Mouse (Mus musculus) gastrocnemius, postnatal 10 days (tissue): ENCODE results near the gene Taok2. TPM values are rescaled to one million over a fixed set of nuclear protein-coding genes. Genes with fewer than 3 reads are reported as not detected.

Experiments
- DNase-seq: peaks from one replicate; pipeline ENCODE4 v3.0.0; 2021; ENCODE audit warnings: mixed read lengths
- total RNA-seq, 2 experiments: library from RNA; stranded (reverse); gene quantifications; 2 replicates each; pipeline ENCODE4 v1.2.3; 2021

Gene Taok2
- total RNA-seq, 2 experiments from 2014 or later = 40.2 to 52.3 TPM

DNA sequence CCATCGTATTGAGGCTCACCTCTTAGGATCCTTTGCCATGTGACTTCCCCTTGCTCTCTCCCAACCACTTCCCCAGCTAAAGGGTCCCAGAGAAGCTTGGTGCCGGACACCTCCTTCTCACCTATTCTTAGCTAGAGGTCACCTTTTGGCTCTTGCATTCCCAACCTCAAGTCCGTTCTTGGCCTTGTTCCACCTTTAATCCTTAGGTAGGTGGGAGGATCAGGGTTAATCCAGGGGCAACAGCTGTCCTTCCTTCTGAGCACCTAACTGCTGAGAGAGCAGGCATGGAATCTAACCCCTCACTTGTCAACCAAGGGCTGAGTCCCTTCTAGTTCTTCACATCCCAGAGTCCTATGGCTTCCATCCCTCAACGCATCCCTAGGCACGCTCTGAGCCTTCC lies 58.6 kb downstream of the Taok2 start:
- DNase-seq = no peak

DNA sequence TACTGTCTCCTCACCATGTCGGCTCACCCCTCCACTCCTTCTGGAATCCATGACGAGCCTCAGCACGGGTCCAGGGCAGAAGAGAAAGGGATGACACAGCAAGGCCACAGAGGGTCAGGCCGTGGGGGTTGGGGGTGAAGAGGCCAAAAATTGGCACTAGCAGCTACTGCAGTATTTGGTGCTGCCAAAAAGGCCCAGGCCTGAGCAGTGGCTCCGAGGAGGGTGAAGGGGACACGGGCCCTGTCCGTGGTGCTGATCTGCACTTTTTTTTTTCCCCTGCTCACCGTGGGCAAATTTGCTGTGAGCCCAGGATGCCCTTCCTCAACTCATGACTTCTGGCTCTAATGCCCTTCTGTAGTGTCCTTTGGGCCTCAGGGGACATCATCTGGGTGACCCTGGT lies 59.1 kb downstream of the Taok2 start:
- DNase-seq = no peak

DNA sequence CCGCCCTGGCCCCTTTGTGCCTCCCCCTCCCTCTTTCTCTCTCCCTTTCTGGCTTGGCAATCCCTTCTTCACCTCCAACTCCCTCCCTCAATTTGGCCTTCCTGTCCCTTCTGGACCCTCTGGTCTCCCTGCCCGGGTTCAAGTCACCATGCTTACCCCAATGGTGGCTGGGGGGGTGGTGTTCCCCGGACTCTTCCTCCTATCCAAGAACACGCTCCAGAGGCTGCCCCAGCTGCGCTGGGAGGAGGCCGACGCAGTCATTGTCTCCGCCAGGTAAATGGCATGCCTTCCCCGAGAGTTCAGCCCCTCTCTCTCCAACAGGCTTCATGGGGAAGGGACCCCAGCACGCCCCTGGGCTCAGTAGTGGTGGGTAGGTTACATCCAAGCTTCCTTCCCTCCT lies 60.6 kb downstream of the Taok2 start:
- no peak for DNase-seq

DNA sequence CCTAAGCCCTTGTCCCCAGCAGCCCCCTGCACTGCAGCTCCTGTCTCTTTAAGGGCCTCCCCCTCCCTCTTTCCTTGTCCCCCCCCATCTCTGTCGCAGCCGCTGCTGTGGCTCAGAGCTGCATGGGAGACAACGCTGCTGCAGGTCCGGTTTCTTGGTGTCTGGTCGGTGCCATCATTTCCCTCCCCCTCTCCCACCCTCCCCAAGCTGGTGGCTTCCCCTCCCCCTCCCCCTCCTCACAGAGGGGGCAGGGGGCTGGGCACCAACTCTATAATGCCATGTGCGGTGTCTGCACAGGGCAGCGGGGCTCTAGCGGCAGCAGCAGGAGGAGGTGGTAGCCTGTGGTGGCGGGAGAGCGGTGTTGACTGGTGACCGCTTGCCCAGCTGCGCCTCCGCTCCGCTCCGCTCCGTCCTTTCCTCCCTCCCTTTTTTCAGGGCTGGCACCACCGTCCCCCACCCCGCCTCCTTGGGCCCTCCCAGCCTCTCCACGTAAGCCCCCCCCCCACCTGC lies 61.2 kb downstream of the Taok2 start:
- DNase-seq = no peak

DNA sequence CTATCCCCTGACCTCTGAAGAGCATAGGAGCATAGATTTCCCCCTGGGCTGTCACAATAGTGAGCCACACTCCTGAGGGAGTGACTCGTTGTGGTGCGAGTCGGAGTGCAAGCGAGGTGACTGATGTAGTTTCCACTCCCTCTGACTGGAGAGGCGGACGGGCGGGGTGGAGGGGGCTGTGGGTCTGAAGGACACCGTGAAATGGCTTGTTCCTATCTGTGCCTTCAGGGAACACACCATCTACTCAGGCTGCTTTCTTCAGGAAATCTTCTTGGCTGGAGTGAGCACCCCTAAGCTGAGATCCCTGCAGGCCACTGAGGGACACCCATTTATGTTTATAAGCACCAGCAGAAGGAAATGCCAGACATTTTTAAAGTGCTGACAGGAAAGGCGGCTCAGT lies 61.8 kb downstream of the Taok2 start:
- no peak for DNase-seq

DNA sequence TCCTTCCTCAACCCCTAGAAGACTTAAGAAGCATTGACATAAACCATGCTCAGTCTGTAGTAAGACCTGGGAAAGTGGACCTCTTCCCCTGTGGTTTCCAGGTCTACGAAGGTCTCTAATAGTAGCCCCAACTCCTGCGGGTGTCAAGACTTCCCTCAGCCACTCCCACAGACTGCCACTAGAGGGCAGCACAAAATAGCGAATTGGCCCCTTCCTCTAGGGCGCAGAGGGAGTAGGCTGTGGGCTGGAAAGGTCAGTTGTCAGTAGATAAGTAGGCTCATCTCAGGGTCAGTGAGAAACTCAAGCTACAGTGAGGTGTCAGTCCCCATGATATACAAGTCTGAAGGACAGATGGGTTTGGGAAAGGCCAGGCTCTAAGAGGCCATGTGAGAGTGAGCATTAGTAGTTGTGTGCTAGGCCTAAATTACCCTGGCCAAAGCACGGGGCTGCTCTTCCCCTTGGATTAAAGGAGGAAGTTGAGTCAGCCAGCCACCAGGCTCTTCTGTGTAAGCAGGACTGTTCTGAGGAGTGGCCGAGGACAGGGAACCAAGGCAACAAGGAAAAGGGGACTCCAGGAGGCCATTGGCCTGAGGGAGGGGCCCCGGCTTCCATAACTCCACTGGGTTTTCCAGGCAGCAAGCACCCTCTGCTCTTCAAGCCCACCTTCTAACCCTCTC lies 62.5 kb downstream of the Taok2 start:
- peak; percentile 86 for DNase-seq

DNA sequence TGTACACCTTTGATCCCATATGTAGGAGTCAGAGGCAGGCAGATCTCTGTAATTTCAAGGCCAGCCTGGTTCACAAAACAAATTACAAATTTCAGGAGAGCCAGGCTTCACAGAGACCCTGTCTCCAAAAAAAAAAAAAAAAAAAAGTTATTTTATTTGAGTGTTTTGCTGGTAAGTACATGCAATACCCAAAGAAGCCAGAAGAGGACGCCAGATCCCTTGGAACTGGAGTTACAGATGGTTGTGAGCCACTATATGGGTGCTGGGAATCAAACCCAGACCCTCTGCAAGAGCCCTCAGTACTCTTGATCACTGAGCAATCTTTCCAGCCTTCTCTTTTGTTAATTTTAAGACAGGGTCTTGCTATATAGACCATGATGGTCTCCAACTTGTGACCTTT lies 65.7 kb downstream of the Taok2 start:
- no peak for DNase-seq

DNA sequence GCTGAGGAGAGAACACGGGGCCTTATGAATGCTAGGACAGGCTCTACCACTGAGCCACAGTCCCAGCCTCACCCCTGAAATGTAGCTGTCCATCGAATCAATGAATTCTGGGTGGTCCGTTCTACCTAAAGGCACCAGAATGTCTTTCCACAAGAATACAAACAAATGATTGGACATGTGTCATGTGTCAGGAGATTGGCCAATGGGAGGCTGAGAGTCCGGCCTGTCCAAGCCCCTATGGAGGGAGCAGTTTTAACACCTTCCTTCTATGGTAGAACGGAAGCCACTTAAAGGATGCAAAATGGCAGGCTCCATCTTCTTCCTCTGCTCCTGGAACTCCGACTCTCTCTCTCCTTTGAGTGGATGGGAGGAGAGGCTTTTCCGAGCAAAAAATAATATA lies 66.9 kb downstream of the Taok2 start:
- DNase-seq = no peak

DNA sequence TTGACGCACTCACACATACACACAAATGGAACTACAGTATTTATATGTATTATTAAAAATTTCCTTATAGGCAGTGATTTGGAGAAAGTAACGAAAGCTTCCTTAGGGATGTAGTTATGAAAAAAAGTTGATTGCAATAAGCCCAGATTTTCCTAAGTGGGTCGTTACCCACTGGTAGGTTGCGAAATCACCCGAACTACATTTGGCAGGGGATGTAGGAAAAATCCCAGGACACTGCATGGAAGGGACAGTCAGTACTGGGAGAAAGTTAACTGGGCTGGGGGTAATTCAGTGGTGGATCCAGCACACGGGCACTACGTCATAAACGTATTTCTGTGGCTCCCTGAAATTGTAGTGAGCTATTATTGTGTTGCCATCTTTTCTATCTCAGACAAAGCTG lies 68.0 kb downstream of the Taok2 start:
- no peak for DNase-seq

DNA sequence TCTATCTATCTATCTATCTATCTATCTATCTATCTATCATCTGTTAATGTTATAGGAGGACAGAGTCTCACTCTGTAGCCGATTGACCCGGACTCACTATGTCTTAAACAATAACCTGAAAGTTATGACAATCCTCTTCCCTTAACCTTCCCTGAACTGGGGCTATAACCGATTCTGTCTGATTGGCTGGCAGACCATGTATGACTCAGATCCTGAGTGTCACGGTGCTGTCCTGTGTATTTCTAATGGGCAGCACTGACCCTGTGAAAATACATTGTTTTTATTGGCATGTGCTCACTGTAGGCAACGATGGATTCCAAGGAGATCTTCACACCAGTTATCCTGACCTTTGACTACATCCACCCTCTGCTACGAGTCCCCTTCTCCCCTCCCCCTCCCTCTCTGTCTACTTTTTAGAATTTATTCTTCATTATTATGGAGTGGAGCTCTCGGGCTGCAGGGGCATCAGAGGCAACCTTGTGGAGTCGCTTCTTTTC lies 68.7 kb downstream of the Taok2 start:
- no peak for DNase-seq

Other genes with a start within 250 kb of the Taok2 start
- gene Sgf29, start 235.4 kb downstream of the Taok2 start, total RNA-seq = 10 to 100 TPM; 21.9 to 22.9 TPM
- gene Sult1a1, start 208.3 kb downstream of the Taok2 start, total RNA-seq = 10 to 100 TPM; 13.8 to 24.7 TPM
- gene Bola2, start 189.3 kb downstream of the Taok2 start, total RNA-seq = 10 to 100 TPM; 53.6 to 54.4 TPM
- gene Slx1b, start 188.9 kb downstream of the Taok2 start, total RNA-seq = 1 to 10 TPM; 4.2 to 6.1 TPM
- 1 to 10 TPM; 5.0 to 7.0 TPM for gene Coro1a, start 176.9 kb downstream of the Taok2 start, total RNA-seq
- 10 to 100 TPM; 43.7 to 54.7 TPM for gene Mapk3, start 125.1 kb downstream of the Taok2 start, total RNA-seq
- 1 to 10 TPM; 1.0 to 4.0 TPM for gene Gdpd3, start 118.4 kb downstream of the Taok2 start, total RNA-seq
- 10 to 100 TPM; 56.3 to 62.9 TPM for gene Ypel3, start 107.7 kb downstream of the Taok2 start, total RNA-seq
- under 1 TPM; 0.38 to 0.75 TPM for gene Tbx6, start 103.2 kb downstream of the Taok2 start, total RNA-seq
- gene Ppp4c, start 92.2 kb downstream of the Taok2 start, total RNA-seq = 10 to 100 TPM; 44.2 to 48.8 TPM
- gene Fam57b, start 87.0 kb downstream of the Taok2 start, total RNA-seq = 10 to 100 TPM; 10.3 to 10.5 TPM
- gene 4930451I11Rik, start 53.1 kb downstream of the Taok2 start, total RNA-seq = not detected
- gene Doc2a, start 37.3 kb downstream of the Taok2 start, total RNA-seq = under 1 TPM; 0.14 to 0.68 TPM
- 10 to 100 TPM; 11.9 to 18.1 TPM for gene Hirip3, start 22.7 kb downstream of the Taok2 start, total RNA-seq
- gene Ino80e, start 22.3 kb downstream of the Taok2 start, total RNA-seq = 10 to 100 TPM; 18.6 to 23.6 TPM
- 10 to 100 TPM; 16.2 to 17.3 TPM for gene Tmem219, start 38.2 kb upstream of the Taok2 start, total RNA-seq
- gene Kctd13, start 44.2 kb upstream of the Taok2 start, total RNA-seq = 1 to 10 TPM; 3.7 to 5.0 TPM
- gene Asphd1, start 64.9 kb upstream of the Taok2 start, total RNA-seq = under 1 TPM in 1 of 2 experiments, not detected in 1; 0.35 TPM
- gene Sez6l2, start 65.9 kb upstream of the Taok2 start, total RNA-seq = 10 to 100 TPM in 1 of 2 experiments, 1 to 10 TPM in 1; 5.9 to 10.5 TPM
- 10 to 100 TPM; 38.3 to 39.9 TPM for gene Cdipt, start 91.2 kb upstream of the Taok2 start, total RNA-seq
- under 1 TPM; 0.42 to 0.45 TPM for gene Cdiptos, start 91.4 kb upstream of the Taok2 start, total RNA-seq
- 10 to 100 TPM; 23.3 to 28.3 TPM for gene Mvp, start 129.9 kb upstream of the Taok2 start, total RNA-seq
- 1 to 10 TPM in 1 of 2 experiments, not detected in 1; 1.5 TPM for gene Pagr1b, start 131.8 kb upstream of the Taok2 start, total RNA-seq
- 1 to 10 TPM; 2.5 to 8.2 TPM for gene Pagr1a, start 132.6 kb upstream of the Taok2 start, total RNA-seq
- 10 to 100 TPM; 17.5 to 23.1 TPM for gene Gm42742, start 136.4 kb upstream of the Taok2 start, total RNA-seq
- 1 to 10 TPM; 1.9 to 4.6 TPM for gene Prrt2, start 136.5 kb upstream of the Taok2 start, total RNA-seq
- gene Maz, start 142.3 kb upstream of the Taok2 start, total RNA-seq = 10 to 100 TPM; 75.6 to 92.8 TPM
- gene Kif22, start 157.8 kb upstream of the Taok2 start, total RNA-seq = 10 to 100 TPM; 10.8 to 12.5 TPM
- not detected for gene Zg16, start 202.6 kb upstream of the Taok2 start, total RNA-seq
- gene AI467606, start 206.7 kb upstream of the Taok2 start, total RNA-seq = 1 to 10 TPM in 1 of 2 experiments, under 1 TPM in 1; 0.59 to 2.1 TPM
- gene Qprt, start 237.5 kb upstream of the Taok2 start, total RNA-seq = 1 to 10 TPM; 1.9 to 2.3 TPM